Mouse (Mus musculus) mouse trophoblast stem cell (cell line): ENCODE results near the gene Ulk4.
"Not testable (repeated sequence)": the region's sequence is repeated elsewhere in the genome, so short reads cannot be mapped to it uniquely, and the experiment has no call there.

ENCODE experiments used
- in situ Hi-C, 2 experiments: fragments of 300-500 bp; cut with MseI, MboI; formaldehyde crosslinking; loops; 2 replicates in 1 of 2; 3 replicates in 1 of 2; pipeline ENCODE4 v1.15.1; 2025

Ulk4 gene

GRCm38 (mm10) chr9:120936351-120936750 lies 340.6 kb downstream of the Ulk4 start:
- in situ Hi-C loops: loop anchor here in 1 of 2 experiments (10.0 kb wide), 2 partner anchors 162 to 332 kb away; no protein-coding TSS in a partner anchor

GRCm38 (mm10) chr9:120935634-120935922 lies 341.4 kb downstream of the Ulk4 start:
- in situ Hi-C loops: loop anchor here in 1 of 2 experiments (10.0 kb wide), 2 partner anchors 161 to 331 kb away; no protein-coding TSS in a partner anchor

GRCm38 (mm10) chr9:120934821-120935633 lies 342.0 kb downstream of the Ulk4 start:
- in situ Hi-C loops: loop anchor here in 1 of 2 experiments (10.0 kb wide), 2 partner anchors 160 to 330 kb away; no protein-coding TSS in a partner anchor

- in situ Hi-C loops: loop anchor here in 1 of 2 experiments (10.0 kb wide), 2 partner anchors 159 to 329 kb away; no protein-coding TSS in a partner anchor
Observed at GRCm38 (mm10) chr9:120933886-120934758, 342.9 kb downstream of the Ulk4 start.

DNA sequence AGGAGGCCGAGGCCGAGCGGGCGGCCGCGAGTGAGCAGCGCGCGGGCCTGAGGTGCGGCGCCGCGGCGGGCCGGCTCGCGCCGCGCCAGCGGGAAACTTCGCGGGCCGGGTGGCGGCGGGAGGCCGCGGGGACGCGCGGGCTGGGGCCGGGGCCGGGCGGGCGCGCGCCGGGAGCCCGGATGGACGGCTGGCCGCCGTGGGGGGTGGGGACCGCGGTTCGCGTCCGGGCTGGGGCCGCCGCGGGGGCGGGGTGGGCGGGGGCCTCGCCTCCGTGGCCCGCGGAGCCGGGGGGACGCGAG lies 343.5 kb downstream of the Ulk4 start:
- in situ Hi-C loops: loop anchor here in 1 of 2 experiments (10.0 kb wide), 2 partner anchors 159 to 329 kb away; no protein-coding TSS in a partner anchor

DNA sequence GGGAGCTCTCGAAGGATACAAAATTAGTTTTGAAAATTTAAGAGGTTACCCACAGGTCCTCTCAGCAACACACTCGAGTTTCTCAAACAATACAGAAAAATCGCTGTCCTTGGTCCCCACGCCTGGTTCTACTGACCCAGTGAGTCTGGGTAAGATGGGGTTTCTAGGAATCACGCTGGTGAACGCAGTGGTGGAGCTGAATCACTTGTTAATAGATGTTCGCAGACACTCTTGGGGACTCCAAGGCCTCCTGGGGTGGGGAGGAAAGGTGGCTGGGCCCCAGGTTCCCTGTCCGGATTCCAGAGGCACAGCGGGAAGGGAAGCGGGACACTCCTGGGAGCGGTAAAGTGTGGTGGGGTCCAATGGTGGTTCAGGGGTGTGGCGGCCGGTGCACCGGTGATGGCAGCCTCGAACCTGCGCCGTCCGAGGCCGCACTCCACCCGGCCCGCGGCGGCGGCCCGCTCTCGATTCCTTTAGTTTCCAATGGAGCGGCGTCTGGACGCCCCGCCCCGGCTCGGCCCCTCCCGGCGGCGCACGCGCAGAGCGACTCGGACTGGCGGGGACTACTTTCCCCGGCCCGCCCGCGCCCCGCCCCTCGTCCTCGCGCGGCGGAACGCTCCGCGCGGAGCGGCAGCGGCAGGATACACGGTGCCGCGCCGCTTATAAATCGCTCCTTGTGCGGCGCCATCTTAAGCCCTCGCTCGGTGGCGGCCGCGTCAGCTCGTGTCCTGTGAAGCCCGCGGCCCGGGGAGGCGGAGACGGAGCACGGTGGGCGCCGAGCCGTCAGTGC lies 344.0 kb downstream of the Ulk4 start:
- in situ Hi-C loops: loop anchor here in 1 of 2 experiments (10.0 kb wide), 2 partner anchors 158 to 328 kb away; no protein-coding TSS in a partner anchor

GRCm38 (mm10) chr9:120932371-120932770 lies 344.6 kb downstream of the Ulk4 start:
- in situ Hi-C loops: loop anchor here in 1 of 2 experiments (10.0 kb wide), 2 partner anchors 158 to 328 kb away; no protein-coding TSS in a partner anchor

GRCm38 (mm10) chr9:120930811-120931210 lies 346.2 kb downstream of the Ulk4 start:
- in situ Hi-C loops: loop anchor here in 1 of 2 experiments (10.0 kb wide), 2 partner anchors 156 to 326 kb away; no protein-coding TSS in a partner anchor

DNA sequence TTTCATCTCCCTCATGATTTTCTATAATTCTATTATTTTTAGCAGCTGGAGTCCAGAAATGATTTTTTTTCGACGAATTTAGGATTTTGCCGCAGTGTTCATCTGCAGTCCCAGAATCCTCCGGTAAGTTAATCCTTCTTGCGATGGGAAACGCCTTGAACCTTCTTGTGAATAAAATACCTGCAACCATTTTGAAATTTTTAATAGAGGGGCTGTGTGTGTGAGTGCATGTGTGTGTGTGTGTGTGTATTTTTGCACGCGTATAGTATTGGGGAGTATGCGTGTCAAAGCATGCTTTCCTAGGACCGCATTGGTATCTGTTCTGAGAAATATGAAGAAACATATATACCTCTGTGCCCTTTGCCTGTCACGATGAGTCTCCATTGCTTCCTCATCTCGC lies 347.0 kb downstream of the Ulk4 start:
- in situ Hi-C loops: loop anchor here in 1 of 2 experiments (10.0 kb wide), 2 partner anchors 155 to 325 kb away; no protein-coding TSS in a partner anchor

GRCm38 (mm10) chr9:120929081-120929480 lies 347.9 kb downstream of the Ulk4 start, which contains the start of gene Ctnnb1:
Ctnnb1 (plus strand) TSS chr9:120929216.
- in situ Hi-C loops: no loop called here

DNA sequence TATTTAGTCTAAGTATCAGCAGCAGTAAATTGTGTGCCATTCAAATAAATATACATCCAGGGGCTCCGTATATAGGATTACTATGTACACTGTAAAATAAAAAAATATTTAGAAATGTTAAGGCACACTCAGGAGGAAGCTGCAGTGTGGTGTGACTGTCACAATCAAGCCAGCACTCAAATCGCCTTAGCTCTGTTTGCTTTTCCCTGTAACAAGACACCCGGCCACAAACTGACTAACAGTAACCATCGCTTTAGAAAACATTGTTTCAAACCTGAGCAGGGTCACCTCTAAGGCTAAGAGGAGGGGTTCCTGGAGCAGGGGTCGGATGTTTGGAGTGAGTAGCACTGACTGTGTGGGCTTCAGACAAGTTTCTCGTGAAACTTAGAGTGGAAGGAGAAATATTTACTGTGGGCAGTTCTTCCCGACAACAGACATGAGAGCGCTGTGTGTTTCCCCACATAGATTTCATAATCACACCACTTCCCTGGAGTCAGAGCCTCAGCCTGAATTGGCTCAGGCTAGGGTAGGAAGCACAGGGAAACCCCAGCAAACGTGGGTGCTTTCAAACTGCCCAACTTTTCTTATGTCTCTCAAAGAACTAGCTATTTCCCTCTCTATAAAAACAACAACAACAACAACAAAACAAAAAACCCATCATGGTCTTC lies 349.9 kb downstream of the Ulk4 start:
- in situ Hi-C loops: no loop called here

- in situ Hi-C loops: no loop called here
Observed at GRCm38 (mm10) chr9:120926126-120926525, 350.9 kb downstream of the Ulk4 start.

DNA sequence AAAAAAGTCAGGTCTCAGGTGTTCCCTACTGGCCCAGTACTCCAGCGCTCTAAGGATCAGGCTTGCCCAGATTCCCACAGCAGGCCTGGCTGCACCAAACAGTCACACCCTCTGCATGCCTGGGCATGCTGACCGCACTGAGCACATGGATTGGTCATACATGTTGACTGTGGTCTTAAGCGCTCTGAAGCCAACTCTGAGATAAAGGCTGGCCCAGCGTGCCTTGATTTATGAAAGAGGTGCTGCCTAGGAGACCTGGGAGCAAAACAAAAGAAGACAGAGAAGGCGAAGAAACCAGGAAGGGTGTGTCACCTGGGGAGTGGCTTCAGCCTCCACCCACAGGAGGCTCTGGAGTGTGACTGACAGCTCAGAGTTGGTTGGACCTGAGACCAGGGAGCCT lies 357.9 kb downstream of the Ulk4 start:
- in situ Hi-C loops: no loop called here

- in situ Hi-C loops: no loop called here
Observed at GRCm38 (mm10) chr9:120918642-120919041, 358.4 kb downstream of the Ulk4 start.

DNA sequence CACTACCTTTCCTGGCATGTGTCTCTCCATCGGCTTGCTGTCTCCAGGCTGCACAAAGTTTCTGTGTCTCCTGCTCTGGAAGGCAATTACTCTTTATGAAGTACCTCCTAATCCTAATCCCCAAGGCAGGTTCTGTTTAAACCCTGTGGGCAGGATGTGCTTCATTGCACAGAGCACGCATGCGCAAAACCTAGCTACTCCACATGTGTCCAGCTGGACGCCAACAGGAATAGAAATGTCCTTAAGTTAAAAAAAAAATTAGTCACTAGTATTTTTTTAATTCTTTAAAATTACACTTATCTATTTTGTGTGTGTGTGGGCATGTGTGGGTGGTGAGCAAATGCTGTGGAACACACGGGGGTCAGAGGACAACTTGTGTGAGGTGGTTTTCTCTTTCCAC lies 358.8 kb downstream of the Ulk4 start:
- in situ Hi-C loops: no loop called here

- in situ Hi-C loops: not testable (repeated sequence)
Observed at GRCm38 (mm10) chr9:120917619-120918018, 359.4 kb downstream of the Ulk4 start.

- in situ Hi-C loops: no loop called here
Observed at GRCm38 (mm10) chr9:120914877-120915459, 362.0 kb downstream of the Ulk4 start.

DNA sequence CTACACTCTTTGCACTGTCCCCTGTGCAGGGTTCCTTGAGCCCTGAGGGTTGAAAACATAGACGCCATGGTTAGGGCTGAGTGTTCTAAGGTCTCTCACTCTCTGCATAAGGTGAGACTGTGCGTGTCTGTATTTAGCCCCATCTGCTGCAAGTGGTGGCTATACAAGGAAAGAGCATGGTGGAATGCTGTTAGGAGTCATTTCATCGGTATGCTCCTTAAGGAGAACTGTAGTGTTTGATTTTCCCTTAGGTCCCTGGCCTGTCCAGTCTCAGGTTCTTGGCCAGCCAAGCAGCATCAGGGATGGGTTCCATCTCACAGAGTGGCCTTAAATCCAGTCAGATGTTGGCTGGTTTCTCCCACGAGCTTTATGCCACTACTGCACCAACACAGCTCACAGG lies 362.6 kb downstream of the Ulk4 start:
- in situ Hi-C loops: no loop called here

DNA sequence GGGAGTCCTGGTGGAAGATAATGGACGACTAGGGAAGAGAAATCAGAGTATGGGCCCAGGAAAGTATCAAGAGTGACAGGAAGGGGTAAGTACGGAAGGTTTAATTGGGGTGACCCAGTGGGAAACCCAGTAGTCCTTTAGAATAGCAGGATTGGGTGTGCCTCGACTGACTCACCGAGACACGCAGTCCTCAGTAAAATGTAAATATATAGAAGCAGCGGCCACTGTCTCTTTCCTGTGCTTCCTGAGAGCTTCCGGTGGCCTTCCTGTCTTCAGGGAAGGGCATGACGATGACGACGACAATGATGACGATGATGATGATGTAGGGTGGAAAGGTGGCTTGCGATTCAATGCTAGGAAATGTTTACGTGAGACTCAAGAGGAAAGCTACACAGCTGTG lies 363.8 kb downstream of the Ulk4 start:
- in situ Hi-C loops: no loop called here

DNA sequence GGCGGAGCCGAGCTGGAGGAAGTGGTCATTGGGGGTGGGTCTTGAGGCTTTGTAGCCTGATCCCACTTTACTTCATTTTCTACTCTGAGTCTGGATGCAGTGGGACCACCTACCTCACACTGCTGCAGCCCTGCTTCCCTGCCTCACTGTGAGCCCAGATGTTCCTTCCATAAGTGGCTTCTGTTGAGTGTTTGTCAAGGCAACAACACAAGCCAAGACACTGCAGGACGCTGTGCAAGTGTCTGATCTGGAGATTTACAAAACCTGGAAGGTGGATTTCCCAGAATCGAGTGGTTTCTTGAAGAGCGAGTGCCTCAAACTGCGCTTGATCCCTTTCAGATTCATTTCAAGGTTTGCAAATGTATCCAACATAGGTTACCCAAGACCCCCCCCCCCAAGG lies 368.5 kb downstream of the Ulk4 start:
- in situ Hi-C loops: no loop called here
